Mouse (Mus musculus) midbrain, embryonic 13.5 days (tissue): ENCODE measurements around the gene Clec5a. TPM values are rescaled to one million over a fixed set of nuclear protein-coding genes. Genes with fewer than 3 reads are reported as not detected.

Source experiments
- ATAC-seq: fragments of 200-750 bp; cut with Nextera tagmentation; 2 replicates; pipeline ENCODE4 v1.8.0; 2017; ENCODE audit warnings: mild to moderate bottlenecking, moderate TSS enrichment, moderate library complexity
- H3K27ac ChIP-seq: fragments of 300-500 bp; sonication (generic); 2 replicates; pipeline ENCODE4 v1.5.1; 2015; ENCODE audit warnings: inconsistent platforms, mild to moderate bottlenecking, moderate library complexity
- H3K27me3 ChIP-seq: fragments of 300-500 bp; sonication (generic); 2 replicates; pipeline ENCODE4 v1.6.1; 2015; ENCODE audit warnings: mild to moderate bottlenecking, inconsistent platforms
- H3K36me3 ChIP-seq: fragments of 300-500 bp; sonication (generic); 2 replicates; pipeline ENCODE4 v1.6.1; 2015; ENCODE audit warnings: mild to moderate bottlenecking, inconsistent platforms
- H3K4me1 ChIP-seq: fragments of 300-500 bp; sonication (generic); replicated peaks from 2 replicates; pipeline ENCODE4 v1.6.1; 2015; ENCODE audit warnings: inconsistent platforms
- H3K4me2 ChIP-seq: fragments of 300-500 bp; sonication (generic); replicated peaks from 2 replicates; pipeline ENCODE4 v1.6.1; 2015; ENCODE audit warnings: moderate library complexity, mild to moderate bottlenecking, inconsistent platforms
- H3K4me3 ChIP-seq: fragments of 300-500 bp; sonication (generic); replicated peaks from 2 replicates; pipeline ENCODE4 v1.5.1; 2015; ENCODE audit warnings: mild to moderate bottlenecking, inconsistent platforms
- H3K9ac ChIP-seq: fragments of 300-500 bp; sonication (generic); replicated peaks from 2 replicates; pipeline ENCODE4 v1.6.1; 2015; ENCODE audit warnings: mild to moderate bottlenecking, inconsistent platforms
- H3K9me3 ChIP-seq: fragments of 300-500 bp; sonication (generic); 2 replicates; pipeline ENCODE4 v1.6.1; 2016; ENCODE audit warnings: mild to moderate bottlenecking, inconsistent platforms
- WGBS: fragments of 180-500 bp; shearing (Covaris S2); methylation state at CpG from one replicate; pipeline ENCODE4 v1.1.7; 2015; 5-methylcytosine and 5-hydroxymethylcytosine counted together
- polyA plus RNA-seq: library from polyadenylated mRNA; unstranded; fragments of >200 nt; fragmentation: Nextera tagmentation; extraction: Ambion mirVana; gene quantifications from 2 replicates; pipeline ENCODE4 v1.2.1, GENCODE M21; 2015

Clec5a gene
- polyA plus RNA-seq, 1 experiment from 2014 or later: 0.62 TPM

DNA sequence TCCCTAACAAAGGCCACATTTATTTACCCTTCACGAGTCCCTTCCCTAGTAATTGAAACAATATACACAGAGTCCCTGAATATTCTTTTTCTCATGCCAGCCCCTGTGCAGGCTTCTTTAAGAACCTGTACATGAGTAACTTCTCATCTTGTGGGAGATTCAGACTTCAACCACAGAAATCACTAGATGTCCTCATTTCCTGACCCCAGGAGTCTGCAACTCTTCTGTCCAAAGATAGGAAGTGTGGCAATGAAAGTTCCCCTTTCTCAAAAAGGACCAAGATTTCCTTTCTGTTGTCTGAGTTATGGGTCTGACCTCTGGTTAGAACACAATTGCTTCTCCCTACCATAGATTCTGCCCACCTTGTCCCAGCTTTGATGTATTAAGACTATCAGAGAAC, 9.3 kb downstream of the Clec5a start:
- no peaks in the 10 kb centered on the region for H3K27me3 ChIP-seq
- no peak overlapping the region for H3K4me3 ChIP-seq
- 88% methylated on average over 1 of the region's 1 CpGs for WGBS
- H3K36me3 ChIP-seq: no peaks in the 10 kb centered on the region
- no peak for ATAC-seq
- H3K27ac ChIP-seq: no peak overlapping the region
- H3K9ac ChIP-seq: no peak overlapping the region
- H3K4me2 ChIP-seq: no peak overlapping the region
- no peaks in the 10 kb centered on the region for H3K9me3 ChIP-seq
- no peaks in the 10 kb centered on the region for H3K4me1 ChIP-seq

DNA sequence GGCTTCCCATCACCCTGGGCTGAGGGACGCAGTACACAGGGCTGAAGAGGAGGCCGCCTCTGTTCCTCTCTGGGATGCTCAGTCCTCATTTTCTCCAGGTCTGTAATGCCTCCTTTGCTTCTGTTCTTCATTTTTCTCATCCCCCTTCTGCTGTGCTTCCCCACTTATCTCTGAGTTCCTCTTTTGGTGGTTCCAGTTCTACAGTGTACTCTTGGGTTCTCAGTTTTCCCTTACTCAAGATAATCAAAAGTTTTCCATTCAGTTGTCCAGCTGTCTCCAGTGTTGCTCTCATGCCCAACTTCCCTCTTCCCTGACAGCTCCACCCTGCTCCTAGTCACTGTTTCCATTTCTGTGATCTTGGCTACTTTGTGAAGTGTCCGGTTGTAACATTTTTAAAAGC, 12.0 kb downstream of the Clec5a start:
- Histone ChIP-seq H3K4me1 (no peaks in the 10 kb centered on the region), H3K27me3 (no peaks in the 10 kb centered on the region), H3K4me2 (no peak overlapping the region), H3K27ac (no peak overlapping the region), H3K4me3 (no peak overlapping the region), H3K9me3 (no peaks in the 10 kb centered on the region), H3K9ac (no peak overlapping the region), H3K36me3 (no peaks in the 10 kb centered on the region)
- WGBS: 81% methylated on average over 3 of the region's 3 CpGs
- ATAC-seq: no peak

DNA sequence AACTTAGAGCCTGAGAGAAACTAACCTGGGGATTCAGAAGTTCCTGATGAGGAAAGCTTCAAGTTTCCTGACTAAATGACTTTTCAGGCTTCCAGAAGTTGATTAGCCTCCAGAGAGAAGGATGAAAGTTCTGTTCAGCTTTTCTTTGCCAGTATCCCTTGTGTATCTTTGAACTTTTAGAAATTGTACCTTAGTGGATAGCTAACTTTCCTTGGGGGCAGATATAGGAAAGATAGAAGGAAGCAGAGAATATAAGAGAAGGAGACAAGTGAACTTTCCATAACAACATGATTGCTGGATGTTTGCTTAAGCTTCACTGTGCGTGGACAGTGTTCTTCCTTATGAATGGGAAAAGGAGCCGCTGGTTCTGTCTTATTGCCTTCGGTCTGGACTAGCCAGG, 16.4 kb downstream of the Clec5a start, which contains the start of gene Olfr460:
Gene Olfr460, plus strand, starts transcription at position 301 of the 400 bp plus-strand sequence.
- Histone ChIP-seq H3K4me1 (no peaks in the 10 kb centered on the region), H3K4me2 (no peak within 1 kb of the TSS), H3K27me3 (no peaks in the 10 kb centered on the region), H3K4me3 (no peak within 1 kb of the TSS), H3K36me3 (no peaks in the 10 kb centered on the region), H3K9ac (no peak within 1 kb of the TSS), H3K9me3 (no peaks in the 10 kb centered on the region), H3K27ac (no peak within 1 kb of the TSS)
- WGBS: 94% methylated on average over 3 of the region's 3 CpGs
- ATAC-seq: no peak

DNA sequence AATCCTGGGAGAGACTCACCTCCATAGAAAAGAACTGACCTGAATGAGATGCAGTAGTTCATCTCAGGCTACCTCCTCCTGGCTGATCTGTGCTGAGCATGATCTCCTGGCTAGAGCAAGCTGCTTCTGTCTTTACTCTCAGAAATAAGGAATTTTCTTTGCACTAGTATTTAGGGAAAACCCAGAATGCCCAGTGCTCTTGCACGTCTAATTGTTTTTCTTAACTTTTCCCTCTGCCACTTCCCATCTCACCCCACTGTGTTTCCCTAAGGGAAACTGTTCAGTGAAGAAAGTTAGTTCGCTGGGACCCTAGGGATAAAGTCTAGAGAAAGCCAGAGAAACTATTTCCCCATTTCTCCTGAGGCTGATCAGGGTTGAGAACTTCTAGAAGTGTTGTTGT, 30.7 kb downstream of the Clec5a start, which contains the start of gene Olfr461:
Gene Olfr461, minus strand, starts transcription at position 101 of the 400 bp plus-strand sequence.
- ATAC-seq: no peak
- WGBS: 88% methylated on average over 2 of the region's 2 CpGs

DNA sequence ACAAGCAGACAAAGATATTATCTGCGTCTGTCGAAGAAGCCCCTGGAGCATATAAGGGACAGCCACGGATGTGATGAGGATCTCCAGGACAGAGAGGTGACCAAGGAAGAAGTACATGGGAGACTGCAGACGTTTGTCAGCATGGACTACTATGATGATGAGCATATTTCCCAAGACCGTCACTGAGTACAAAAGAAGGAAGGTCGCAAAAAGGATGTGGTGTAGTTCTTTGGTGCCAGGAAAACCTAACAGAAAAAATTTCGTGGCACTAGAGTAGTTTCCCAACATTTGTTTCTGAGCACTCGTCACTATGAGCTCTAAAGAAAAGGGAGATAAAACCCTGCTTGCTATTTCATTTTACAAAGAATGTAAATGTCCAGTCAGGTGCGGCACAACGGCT, 40.9 kb downstream of the Clec5a start:
- no peaks in the 10 kb centered on the region for H3K4me1 ChIP-seq
- no peaks in the 10 kb centered on the region for H3K36me3 ChIP-seq
- no peak for ATAC-seq
- WGBS: 82% methylated on average over 10 of the region's 10 CpGs
- no peak overlapping the region for H3K9ac ChIP-seq
- no peak overlapping the region for H3K4me2 ChIP-seq
- no peaks in the 10 kb centered on the region for H3K27me3 ChIP-seq
- H3K4me3 ChIP-seq: no peak overlapping the region
- no peak overlapping the region for H3K27ac ChIP-seq
- H3K9me3 ChIP-seq: no peaks in the 10 kb centered on the region

More for the DNA sequence above, 30.7 kb downstream of the Clec5a start, which contains the start of gene Olfr461:
- Histone ChIP-seq H3K36me3 (no peaks in the 10 kb centered on the region), H3K4me2 (no peak within 1 kb of the TSS), H3K9ac (no peak within 1 kb of the TSS), H3K27ac (no peak within 1 kb of the TSS), H3K4me1 (no peaks in the 10 kb centered on the region), H3K4me3 (no peak within 1 kb of the TSS), H3K27me3 (no peaks in the 10 kb centered on the region), H3K9me3 (no peaks in the 10 kb centered on the region)

Other genes starting within 250 kb of the Clec5a start
- gene E330009J07Rik, start 149.7 kb downstream of the Clec5a start, polyA plus RNA-seq: 14.2 and 14.3 TPM in 2 replicates
- 0.13 and 0.15 TPM in 2 replicates for gene Wee2, start 146.7 kb downstream of the Clec5a start, polyA plus RNA-seq
- 152 and 165 TPM in 2 replicates for gene Ssbp1, start 114.5 kb downstream of the Clec5a start, polyA plus RNA-seq
- 0.15 TPM in 1 of 2 replicates, not detected in the other for gene Tas2r137, start 94.6 kb downstream of the Clec5a start, polyA plus RNA-seq
- gene Tas2r108, start 92.3 kb downstream of the Clec5a start, polyA plus RNA-seq: not detected in 2 replicates
- not detected in 2 replicates for gene Prss37, start 66.3 kb downstream of the Clec5a start, polyA plus RNA-seq
- gene Olfr461, start 30.8 kb downstream of the Clec5a start, polyA plus RNA-seq: 0.12 and 0.16 TPM in 2 replicates
- gene Olfr460, start 16.3 kb downstream of the Clec5a start, polyA plus RNA-seq: not detected in 2 replicates
- gene Tas2r138, start 27.5 kb upstream of the Clec5a start, polyA plus RNA-seq: not detected in 2 replicates
- not detected in 2 replicates for gene Mgam, start 43.0 kb upstream of the Clec5a start, polyA plus RNA-seq